Mouse (Mus musculus) MEL (cell line): ENCODE data around the gene Cmas.

ENCODE experiments used
- CHD1 ChIP-seq: IDR thresholded peaks from 2 replicates; pipeline ENCODE4 v1.6.1; 2012; ENCODE audit warnings: low read depth, mild to moderate bottlenecking, inconsistent platforms, low read length, improper control_type of control experiment
- CTCF ChIP-seq, 3 experiments: IDR thresholded peaks in 2 of 3; conservative IDR thresholded peaks in 1 of 3; 2 replicates each; pipeline ENCODE4 v1.5.1; 2011 to 2012; ENCODE audit warnings: low read length in 3 of 3, low read depth in 2 of 3, mild to moderate bottlenecking in 2 of 3, improper control_type of control experiment in 1 of 3, inconsistent platforms in 1 of 3, mixed read lengths in 1 of 3, moderate library complexity in 1 of 3; ENCODE audit not compliant: control insufficient read depth in 1 of 3, insufficient read depth in 1 of 3, poor library complexity in 1 of 3, severe bottlenecking in 1 of 3
- EP300 ChIP-seq, 2 experiments: IDR thresholded peaks; 2 replicates each; pipeline ENCODE4 v1.6.1; 2011; ENCODE audit warnings: improper control_type of control experiment in 2 of 2, low read length in 2 of 2, low read depth in 1 of 2, mild to moderate bottlenecking in 1 of 2
- GATA1 ChIP-seq: IDR thresholded peaks from 2 replicates; pipeline ENCODE4 v1.6.1; 2011; ENCODE audit warnings: low read depth, low read length, improper control_type of control experiment
- HCFC1 ChIP-seq: IDR thresholded peaks from 2 replicates; pipeline ENCODE4 v1.6.1; 2012; ENCODE audit warnings: low read depth, mild to moderate bottlenecking, inconsistent platforms, low read length, improper control_type of control experiment, moderate library complexity
- POLR2A ChIP-seq, 2 experiments: IDR thresholded peaks; 2 replicates each; pipeline ENCODE4 v1.6.1; 2011 to 2012; ENCODE audit warnings: low read length in 2 of 2, mild to moderate bottlenecking in 2 of 2, control low read depth in 1 of 2, improper control_type of control experiment in 1 of 2, low read depth in 1 of 2, moderate library complexity in 1 of 2; ENCODE audit not compliant: control insufficient read depth in 1 of 2, insufficient read depth in 1 of 2, poor library complexity in 1 of 2
- TAL1 ChIP-seq: IDR thresholded peaks from 2 replicates; pipeline ENCODE4 v1.6.1; 2012; ENCODE audit warnings: mild to moderate bottlenecking, inconsistent platforms, low read length, moderate library complexity, mixed read lengths
- TBP ChIP-seq: IDR thresholded peaks from 2 replicates; pipeline ENCODE4 v1.8.0; 2011; ENCODE audit warnings: low read depth, low read length, improper control_type of control experiment

- no peak for TF ChIP-seq CTCF (IDR thresholded peaks at IDR 0.05 in 2 of 3, conservative IDR thresholded peaks at IDR 0.05 in 1 of 3; ENCODE audit: control insufficient read depth in 1 of 3, insufficient read depth in 1 of 3, low read depth in 2 of 3, low read length in 3 of 3, poor library complexity in 1 of 3, severe bottlenecking in 1 of 3)
- no peak for TF ChIP-seq TAL1
- TF ChIP-seq POLR2A (IDR thresholded peaks at IDR 0.05; ENCODE audit: control insufficient read depth in 1 of 2, insufficient read depth in 1 of 2, low read depth in 1 of 2, low read length in 2 of 2, poor library complexity in 1 of 2): no peak
- TF ChIP-seq GATA1: no peak
- no peak for TF ChIP-seq HCFC1
- no peak for TF ChIP-seq TBP
- TF ChIP-seq EP300 (IDR thresholded peaks at IDR 0.05; ENCODE audit: low read depth in 1 of 2, low read length in 2 of 2): no peak
- TF ChIP-seq CHD1: no peak
These were observed 35.9 kb downstream of the Cmas start for GRCm38 (mm10) chr6:142792241-142792968.
